Mouse (Mus musculus) ES-CJ7 (cell line): ENCODE measurements at regions not wholly inside any gene's neighbourhood (a gene's known extent, or its start where the extent isn't known, plus 50 kb on each side); places are given as distances from the start of the nearest gene placed in this dataset.

Experiments
- DNase-seq: peaks from one replicate; pipeline ENCODE4 v3.0.0; 2011; ENCODE audit warnings: low read depth, low spot score

GRCm38 (mm10) chr2:56997500-56997899, 126.3 kb downstream of the Nr4a2 start:
- no peak for DNase-seq

- no peak for DNase-seq
Measured at GRCm38 (mm10) chr2:56992851-56993250, 131.0 kb downstream of the Nr4a2 start.

- DNase-seq, result no peak
Measured at GRCm38 (mm10) chr2:56991821-56992220, 132.0 kb downstream of the Nr4a2 start.

DNA sequence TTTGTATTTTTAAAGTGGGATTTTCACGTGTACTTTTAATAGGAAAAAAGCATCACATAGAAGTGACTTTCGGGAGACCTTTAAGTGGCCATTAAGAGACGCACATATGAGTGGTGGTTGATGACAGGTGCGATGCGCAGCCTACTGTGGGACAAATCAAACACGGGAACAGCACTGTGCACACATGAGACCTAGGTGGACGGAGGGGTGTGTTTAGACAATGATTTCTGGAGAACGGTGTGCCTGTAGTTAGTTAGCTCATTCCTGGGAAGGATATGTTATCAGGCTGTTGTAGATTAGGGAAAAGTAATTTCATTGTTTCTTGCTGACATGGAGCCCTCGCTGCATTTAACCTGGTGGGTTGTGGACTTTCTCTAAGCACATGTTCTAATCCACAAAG, 133.0 kb downstream of the Nr4a2 start:
- no peak for DNase-seq

- DNase-seq, result no peak
Measured at GRCm38 (mm10) chr2:56983167-56983566, 140.6 kb downstream of the Nr4a2 start.

DNA sequence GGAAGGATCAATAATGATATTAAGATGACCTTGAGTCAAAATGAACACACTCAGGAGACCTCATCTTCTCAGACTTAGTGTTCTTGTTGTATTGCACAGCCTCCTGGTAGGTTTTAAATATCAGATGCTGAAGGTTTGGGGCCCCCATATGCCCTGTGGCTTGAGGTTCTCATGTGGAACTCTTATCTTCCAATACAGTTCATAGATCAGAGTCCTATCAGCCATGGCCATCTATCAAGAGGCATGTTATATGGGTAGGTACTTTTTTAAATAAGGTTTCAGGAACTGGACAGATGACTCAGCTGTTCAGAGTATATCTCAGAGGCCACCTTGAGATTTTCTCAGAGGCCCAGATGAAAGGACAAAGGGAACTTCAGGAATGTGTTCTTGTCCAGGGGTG, 143.2 kb downstream of the Nr4a2 start:
- no peak for DNase-seq

- DNase-seq, result no peak
Measured at GRCm38 (mm10) chr2:56975680-56976079, 148.1 kb downstream of the Nr4a2 start.

GRCm38 (mm10) chr2:56963937-56964695, 159.7 kb downstream of the Nr4a2 start:
- DNase-seq, result no peak

DNA sequence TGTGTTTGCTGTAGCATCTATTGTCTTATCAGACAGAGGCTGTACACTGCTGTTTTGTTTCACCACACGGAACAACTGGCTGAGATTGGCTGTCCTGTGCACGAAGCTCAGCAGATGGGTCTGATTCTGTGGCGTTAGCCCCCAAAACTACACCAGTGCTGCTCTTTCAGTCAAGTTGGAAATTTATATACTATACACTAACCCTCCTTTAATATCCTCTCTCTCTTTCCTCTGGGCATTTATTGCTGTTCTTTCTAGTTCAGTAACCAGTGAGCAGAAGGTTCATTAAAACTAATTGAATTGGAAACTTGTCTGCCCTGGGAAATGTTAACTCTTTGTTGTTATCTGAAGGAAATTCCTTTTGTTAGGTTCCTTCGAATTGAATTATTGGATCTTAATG, 164.1 kb downstream of the Nr4a2 start:
- no peak for DNase-seq

GRCm38 (mm10) chr2:56953337-56953736, 170.5 kb downstream of the Nr4a2 start:
- DNase-seq, result no peak

GRCm38 (mm10) chr2:56912531-56912930, 211.3 kb downstream of the Nr4a2 start:
- DNase-seq, result no peak

DNA sequence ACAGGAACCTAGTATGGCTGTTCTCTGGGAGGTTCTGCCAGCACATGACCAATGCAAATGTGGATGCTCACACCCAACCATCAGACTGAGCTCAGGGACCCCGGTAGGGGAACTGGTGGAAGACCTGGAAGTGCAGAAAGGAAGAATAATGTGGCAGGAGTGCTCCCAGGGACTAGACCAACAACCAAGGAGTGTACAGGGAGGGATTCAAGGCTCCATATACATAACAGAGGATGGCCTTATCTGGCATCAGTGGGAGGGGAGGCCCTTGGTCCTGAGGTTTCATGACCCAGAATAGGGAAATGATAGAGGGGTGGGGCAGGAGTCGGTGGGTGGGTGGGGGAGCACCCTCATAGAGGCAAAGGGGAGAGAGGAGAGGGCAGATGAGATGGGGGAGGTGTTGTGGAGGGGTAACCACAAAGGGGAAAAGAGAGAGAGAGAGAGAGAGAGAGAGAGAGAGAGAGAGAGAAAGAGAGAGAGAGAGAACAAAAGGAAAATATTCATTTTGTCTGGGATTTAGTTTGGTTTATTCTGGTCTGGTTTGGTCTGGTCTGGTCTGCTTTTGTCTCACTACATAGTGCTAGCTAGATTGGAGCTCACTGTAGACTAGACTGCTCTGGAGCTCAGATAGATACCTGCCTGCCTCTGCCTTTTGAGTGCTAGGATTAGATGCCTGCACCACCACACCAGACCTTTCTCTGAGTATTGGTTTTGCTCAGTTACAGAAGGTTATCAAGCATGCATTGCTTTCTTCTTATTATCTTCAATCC, 214.5 kb downstream of the Nr4a2 start:
- peak; percentile 78 for DNase-seq

DNA sequence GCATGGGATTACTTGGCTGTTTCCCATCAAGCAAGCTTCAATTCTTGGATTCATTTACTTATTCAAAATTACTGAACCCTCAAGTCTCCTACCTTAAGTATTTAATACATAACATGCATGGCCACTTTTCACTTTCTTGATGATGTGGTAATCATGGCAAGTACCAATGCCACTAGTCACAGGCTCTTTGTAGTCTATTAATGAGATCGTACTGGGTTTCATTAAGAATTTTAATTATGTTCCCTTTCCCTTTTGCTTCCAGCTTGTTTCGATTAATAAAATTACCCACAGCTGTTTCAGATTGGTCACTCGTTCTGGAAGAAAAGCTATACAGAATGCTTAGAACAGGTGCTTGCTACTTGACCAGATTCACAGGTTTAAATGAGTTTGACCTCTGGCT, 238.6 kb downstream of the Nr4a2 start:
- DNase-seq, result no peak

- DNase-seq, result no peak
Measured at GRCm38 (mm10) chr2:56860776-56861175, 263.0 kb downstream of the Nr4a2 start.

- no peak for DNase-seq
Measured at GRCm38 (mm10) chr2:56820551-56820950, 303.3 kb downstream of the Nr4a2 start.

- no peak for DNase-seq
Measured at GRCm38 (mm10) chr2:56784808-56785207, 339.0 kb downstream of the Nr4a2 start.
